Mouse (Mus musculus) heart, adult 2 months (tissue): ENCODE data around the gene Naa25.

Experiments
- CTCF ChIP-seq: fragments of 200-600 bp; IDR thresholded peaks from 2 replicates; pipeline ENCODE4 v1.8.1; 2022; ENCODE audit warnings: antibody characterized with exemption, mild to moderate bottlenecking, moderate library complexity
- POLR2A ChIP-seq: fragments of 200-500 bp; IDR thresholded peaks from 2 replicates; pipeline ENCODE4 v1.6.1; 2011; ENCODE audit warnings: mild to moderate bottlenecking, low read depth, low read length, control low read depth; ENCODE audit not compliant: insufficient read depth

GRCm38 (mm10) chr5:121380692-121381091 lies 17.0 kb upstream of the Naa25 start:
- TF ChIP-seq POLR2A = no peak
- TF ChIP-seq CTCF = peak; percentile 59
